Mouse (Mus musculus) kidney, adult 2 months (tissue): ENCODE data around the gene Angptl2. TPM values are rescaled to one million over a fixed set of nuclear protein-coding genes. Genes with fewer than 3 reads are reported as not detected.

Source experiments
- DNase-seq: peaks from one replicate; pipeline ENCODE4 v3.0.0; 2021
- H3K27ac ChIP-seq: fragments of 200-500 bp; 2 replicates; pipeline ENCODE4 v1.5.1; 2012; ENCODE audit warnings: low read depth, low read length, control low read depth, inconsistent platforms; ENCODE audit not compliant: insufficient read depth
- H3K27me3 ChIP-seq: fragments of 200-500 bp; replicated peaks from 2 replicates; pipeline ENCODE4 v1.6.1; 2012; ENCODE audit warnings: mild to moderate bottlenecking, moderate library complexity, low read length, inconsistent platforms; ENCODE audit not compliant: control insufficient read depth, insufficient read depth
- H3K36me3 ChIP-seq: fragments of 200-500 bp; 2 replicates; pipeline ENCODE4 v1.6.1; 2012; ENCODE audit warnings: mild to moderate bottlenecking, moderate library complexity, low read length, inconsistent platforms; ENCODE audit not compliant: control insufficient read depth, insufficient read depth
- H3K4me1 ChIP-seq: fragments of 200-500 bp; 2 replicates; pipeline ENCODE4 v1.6.1; 2011; ENCODE audit warnings: low read length; ENCODE audit not compliant: control insufficient read depth, insufficient read depth
- H3K4me3 ChIP-seq: fragments of 200-500 bp; 2 replicates; pipeline ENCODE4 v1.5.1; 2011; ENCODE audit warnings: mild to moderate bottlenecking, low read depth, low read length, control low read depth; ENCODE audit not compliant: insufficient read depth
- CTCF ChIP-seq: fragments of 200-500 bp; conservative IDR thresholded peaks from 2 replicates; pipeline ENCODE4 v1.5.1; 2011; ENCODE audit warnings: low read depth, mild to moderate bottlenecking, control low read depth, low read length, moderate library complexity, mixed read lengths; ENCODE audit not compliant: insufficient read depth, insufficient read length
- POLR2A ChIP-seq: fragments of 200-500 bp; IDR thresholded peaks from one replicate; pipeline ENCODE4 v1.6.1; 2011; ENCODE audit warnings: low read depth, low read length, control low read depth
- WGBS: fragments of 180-500 bp; shearing (Covaris S2); methylation state at CpG from one replicate; pipeline ENCODE4 v1.1.7; 2018; 5-methylcytosine and 5-hydroxymethylcytosine counted together
- polyA plus RNA-seq: library from polyadenylated mRNA; depleted of rRNA; stranded (reverse); fragments of >200 nt; gene quantifications from 2 replicates; pipeline ENCODE4 v1.2.3, GENCODE M21; 2012; rRNA removed

The Angptl2 gene
- polyA plus RNA-seq: 90.1 and 93.0 TPM in 2 replicates

DNA sequence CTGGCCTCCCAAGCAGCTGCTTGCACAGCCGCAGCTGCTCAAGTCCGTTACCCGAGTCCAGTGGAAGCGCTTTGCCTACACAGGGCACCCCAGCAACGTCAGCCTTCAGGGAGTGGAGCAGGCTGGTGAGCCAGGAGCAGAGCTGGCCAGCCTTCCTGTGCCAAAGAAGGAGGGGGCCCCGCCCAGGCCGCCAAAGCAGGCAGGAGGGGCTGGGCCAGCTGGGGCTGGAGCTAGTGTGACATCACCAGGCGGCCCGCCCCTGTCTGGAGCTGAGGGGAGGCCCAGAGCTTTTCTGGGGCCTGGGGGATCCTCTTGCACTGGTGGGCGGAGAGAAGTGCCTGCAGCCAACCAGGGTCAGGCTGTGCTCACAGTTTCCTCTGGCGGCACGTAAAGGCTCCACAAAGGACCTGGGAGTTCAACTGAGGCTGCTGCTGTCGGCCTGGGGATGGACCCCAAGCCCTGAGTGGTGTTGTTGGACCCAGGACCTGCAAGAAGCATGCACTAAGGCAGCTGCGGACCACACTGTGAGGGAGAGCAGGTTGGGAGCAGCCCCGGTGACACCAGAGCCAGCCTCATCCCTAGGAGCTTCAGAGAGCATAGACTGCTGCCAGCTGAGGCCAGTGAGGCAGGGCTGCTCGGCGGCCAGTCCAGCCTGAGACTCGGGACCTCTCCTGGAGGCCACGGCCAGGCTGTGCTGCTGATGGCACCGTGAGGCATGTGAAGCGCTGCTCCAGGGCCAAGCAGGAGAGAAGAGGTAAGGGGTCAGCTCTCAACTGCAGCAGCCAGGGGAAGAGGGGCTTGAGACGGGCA is at the start of gene Angptl2:
Angptl2 (plus strand) TSS at position 370 of the 810 bp plus-strand sequence.
- TF ChIP-seq POLR2A: no peak
- TF ChIP-seq CTCF: no peak
- Histone ChIP-seq H3K27ac (peak within 1 kb of the TSS; percentile 51), H3K27me3 (no peaks in the 10 kb centered on the region), H3K4me3 (peak within 1 kb of the TSS; percentile 57), H3K4me1 (peaks cover 11% of the 10 kb centered on the region), H3K36me3 (no peaks in the 10 kb centered on the region)
- 21% methylated on average over 22 of the region's 22 CpGs for WGBS
- DNase-seq: peak; percentile 90

DNA sequence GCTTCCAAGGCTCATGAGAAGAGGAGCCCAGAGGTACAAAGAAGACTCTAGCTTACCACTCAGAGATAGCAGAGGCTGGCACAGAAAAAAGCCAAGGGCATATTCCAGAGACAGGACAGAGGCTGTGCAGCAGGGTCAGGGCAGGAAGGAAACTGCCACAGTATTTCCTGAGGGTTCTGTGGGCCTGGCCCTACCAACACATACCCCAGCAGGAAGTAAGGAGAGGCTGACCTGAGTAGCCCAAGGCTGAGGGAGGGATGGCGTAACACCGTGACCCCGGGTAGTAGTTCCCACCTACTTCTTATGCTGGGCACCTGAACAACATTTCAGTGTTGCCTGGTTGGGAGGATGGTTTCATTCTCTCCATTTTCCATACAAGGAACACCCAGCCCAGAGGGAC is 48.8 kb upstream of the Angptl2 start:
- Histone ChIP-seq H3K4me1 (peaks cover 21% of the 10 kb centered on the region), H3K27me3 (no peaks in the 10 kb centered on the region), H3K27ac (no peak overlapping the region), H3K36me3 (no peaks in the 10 kb centered on the region), H3K4me3 (no peak overlapping the region)
- TF ChIP-seq CTCF (no peak), POLR2A (no peak)
- DNase-seq: no peak
- 78% methylated on average over 3 of the region's 3 CpGs for WGBS

DNA sequence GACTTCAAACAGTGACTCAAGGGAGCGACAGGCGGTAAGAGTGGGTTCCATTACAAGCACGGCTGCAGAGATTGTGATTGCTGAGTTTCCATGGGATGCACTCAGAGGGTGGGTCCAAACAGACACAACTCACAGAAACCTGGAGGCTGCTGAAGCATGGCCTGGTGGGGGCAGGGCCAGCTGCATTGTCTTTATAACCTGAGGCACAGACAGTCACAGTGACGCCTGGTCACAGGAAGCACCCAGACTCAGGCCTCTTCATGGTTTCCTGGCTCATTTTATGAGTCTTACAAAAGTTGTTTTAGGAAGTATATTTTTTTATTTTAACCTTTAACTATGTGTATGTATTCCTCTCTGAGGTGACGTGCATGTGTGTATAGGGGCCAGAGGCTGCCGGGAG is 46.4 kb upstream of the Angptl2 start:
- no peak overlapping the region for H3K4me3 ChIP-seq
- no peaks in the 10 kb centered on the region for H3K27me3 ChIP-seq
- no peaks in the 10 kb centered on the region for H3K36me3 ChIP-seq
- no peak for TF ChIP-seq CTCF
- TF ChIP-seq POLR2A: no peak
- H3K27ac ChIP-seq: no peak overlapping the region
- 79% methylated on average over 6 of the region's 6 CpGs for WGBS
- DNase-seq: no peak
- peaks cover 20% of the 10 kb centered on the region for H3K4me1 ChIP-seq

DNA sequence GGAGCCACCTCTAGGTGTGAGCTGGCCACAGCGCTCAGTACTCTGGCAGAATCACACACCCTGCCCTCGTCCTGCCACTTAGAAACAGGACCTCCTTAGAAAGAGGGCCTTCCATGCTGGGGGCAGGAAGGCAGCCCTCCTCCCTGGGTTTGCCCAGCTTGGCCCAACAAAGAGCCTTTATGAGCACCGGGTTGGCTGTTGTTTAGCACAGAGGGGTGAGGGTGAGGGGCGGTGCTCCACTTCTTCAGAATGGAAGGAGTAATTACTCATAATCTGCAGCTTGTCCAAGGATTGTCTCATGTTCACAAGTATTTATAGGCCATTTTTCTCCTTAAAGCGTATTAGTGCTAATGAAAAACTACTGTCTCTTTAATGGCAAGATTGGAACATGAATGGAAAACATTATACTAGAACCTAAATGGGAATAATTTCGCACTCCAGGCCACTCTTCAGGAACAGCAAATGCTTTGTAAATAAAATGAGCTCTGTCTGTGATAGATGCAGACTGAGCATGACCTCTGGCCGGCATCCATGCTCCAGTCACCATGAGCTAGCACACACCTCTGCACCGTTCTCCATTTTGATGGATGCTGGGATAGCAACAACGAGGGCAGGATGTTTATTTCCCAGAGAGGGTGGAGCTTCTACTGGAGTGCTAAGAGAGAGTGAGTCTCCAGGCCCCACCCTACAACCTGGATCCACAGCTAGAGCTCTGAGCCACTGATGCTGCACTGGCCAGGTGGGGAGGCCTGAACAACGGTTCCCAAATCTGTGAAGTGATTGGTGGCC is 44.9 kb upstream of the Angptl2 start:
- peaks cover 8% of the 10 kb centered on the region; the same call in 1 of the 2 replicates for H3K4me1 ChIP-seq
- no peak for DNase-seq
- no peak overlapping the region for H3K4me3 ChIP-seq
- H3K36me3 ChIP-seq: no peaks in the 10 kb centered on the region
- H3K27ac ChIP-seq: no peak overlapping the region
- WGBS: 73% methylated on average over 10 of the region's 10 CpGs
- no peak for TF ChIP-seq POLR2A
- TF ChIP-seq CTCF: no peak
- no peaks in the 10 kb centered on the region for H3K27me3 ChIP-seq

GRCm38 (mm10) chr2:33173126-33173525 is 42.7 kb upstream of the Angptl2 start:
- Histone ChIP-seq H3K4me3 (no peak overlapping the region), H3K27me3 (no peaks in the 10 kb centered on the region), H3K27ac (no peak overlapping the region), H3K4me1 (peaks cover 5% of the 10 kb centered on the region; the same call in 1 of the 2 replicates), H3K36me3 (no peaks in the 10 kb centered on the region)
- 77% methylated on average over 10 of the region's 10 CpGs for WGBS
- TF ChIP-seq POLR2A (no peak), CTCF (no peak)
- no peak for DNase-seq

DNA sequence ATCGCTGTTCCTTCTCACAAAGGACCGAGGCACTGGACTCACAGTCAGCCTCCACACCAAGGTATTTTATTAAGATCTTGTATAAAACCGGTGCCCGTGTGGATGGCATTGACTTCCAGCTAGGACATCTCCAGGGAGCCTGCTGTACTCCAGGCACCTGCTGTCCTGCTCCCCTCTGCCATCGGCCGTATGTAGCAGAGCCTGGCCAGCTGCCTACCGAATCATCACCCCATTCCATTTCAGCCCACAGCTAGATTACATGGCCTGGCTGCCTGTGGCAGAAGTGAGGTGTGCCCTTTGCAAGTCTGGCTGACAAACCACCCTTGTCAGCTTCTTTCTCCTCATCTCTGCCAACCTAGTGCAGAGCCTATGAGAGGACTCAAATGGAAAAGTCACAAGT is 42.2 kb upstream of the Angptl2 start:
- 87% methylated on average over 7 of the region's 7 CpGs for WGBS
- Histone ChIP-seq H3K36me3 (no peaks in the 10 kb centered on the region), H3K4me1 (peaks cover 5% of the 10 kb centered on the region; the same call in 1 of the 2 replicates), H3K4me3 (no peak overlapping the region), H3K27me3 (no peaks in the 10 kb centered on the region), H3K27ac (no peak overlapping the region)
- TF ChIP-seq POLR2A (no peak), CTCF (no peak)
- no peak for DNase-seq

DNA sequence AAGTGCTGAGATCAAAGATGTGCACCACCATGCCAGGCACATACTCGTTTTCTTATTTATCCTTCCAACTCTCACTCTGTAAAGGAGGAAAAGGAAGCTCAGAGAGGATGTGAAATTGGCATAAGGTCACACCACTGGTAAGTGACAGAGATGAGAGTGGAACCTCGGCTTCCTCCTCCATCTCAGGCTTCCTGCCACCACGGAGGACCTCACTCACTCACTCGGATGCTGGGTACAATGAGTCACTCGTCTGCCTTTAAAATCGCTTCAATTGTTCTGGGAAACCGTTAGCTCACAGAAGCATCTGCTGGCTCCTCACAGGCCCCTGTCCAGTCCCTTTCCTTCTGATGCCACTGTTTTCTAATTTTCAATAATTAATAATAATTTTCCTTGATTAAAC is 39.4 kb upstream of the Angptl2 start:
- no peaks in the 10 kb centered on the region for H3K36me3 ChIP-seq
- no peak for DNase-seq
- no peak overlapping the region for H3K27ac ChIP-seq
- TF ChIP-seq CTCF: no peak
- no peak for TF ChIP-seq POLR2A
- H3K27me3 ChIP-seq: no peaks in the 10 kb centered on the region
- H3K4me1 ChIP-seq: peaks cover 24% of the 10 kb centered on the region
- WGBS: 56% methylated on average over 7 of the region's 7 CpGs
- H3K4me3 ChIP-seq: no peak overlapping the region
